Mouse (Mus musculus): Measurements from ENCODE around the gene Fig4.
A peak's percentile ranks its signal among the peaks of the same experiment; 100 is the strongest.

The Fig4 gene

GRCm38 (mm10) chr10:41302689-41303431 is at the start of gene Fig4:
Fig4 (minus strand) TSS chr10:41303260.
- DNase-seq (ENCODE audit: low read depth) = peak; percentile 86

- no peak for DNase-seq (ENCODE audit: low read depth)
Measured at GRCm38 (mm10) chr10:41341346-41341745, 38.3 kb upstream of the Fig4 start.

GRCm38 (mm10) chr10:41332533-41333043 is 29.5 kb upstream of the Fig4 start:
- DNase-seq (ENCODE audit: low read depth) = no peak

- no peak for DNase-seq (ENCODE audit: low read depth)
Measured at GRCm38 (mm10) chr10:41315866-41316265, 12.8 kb upstream of the Fig4 start.

GRCm38 (mm10) chr10:41308205-41308604 is 5.1 kb upstream of the Fig4 start:
- DNase-seq (ENCODE audit: low read depth) = no peak

- no peak for DNase-seq (ENCODE audit: low read depth)
Measured at GRCm38 (mm10) chr10:41304961-41305455, 1.9 kb upstream of the Fig4 start.

GRCm38 (mm10) chr10:41303639-41304444 is 782 bp upstream of the Fig4 start, which contains the start of gene Ak9:
Ak9 (plus strand) TSS chr10:41303980.
- peak; percentile 88 for DNase-seq (ENCODE audit: low read depth)

- DNase-seq (ENCODE audit: low read depth) = no peak
Measured at GRCm38 (mm10) chr10:41300161-41300560, 2.9 kb downstream of the Fig4 start.

GRCm38 (mm10) chr10:41295145-41295544 is 7.9 kb downstream of the Fig4 start:
- DNase-seq (ENCODE audit: low read depth) = no peak

- DNase-seq (ENCODE audit: low read depth) = no peak
Measured at GRCm38 (mm10) chr10:41294734-41295133, 8.3 kb downstream of the Fig4 start.

- DNase-seq (ENCODE audit: low read depth) = no peak
Measured at GRCm38 (mm10) chr10:41293019-41293418, 10.0 kb downstream of the Fig4 start.

- no peak for DNase-seq (ENCODE audit: low read depth)
Measured at GRCm38 (mm10) chr10:41291021-41291420, 12.0 kb downstream of the Fig4 start.

- peak; percentile 85 for DNase-seq (ENCODE audit: low read depth)
Measured at GRCm38 (mm10) chr10:41288771-41289415, 14.2 kb downstream of the Fig4 start.

GRCm38 (mm10) chr10:41288074-41288473 is 15.0 kb downstream of the Fig4 start:
- no peak for DNase-seq (ENCODE audit: low read depth)

GRCm38 (mm10) chr10:41287618-41288017 is 15.4 kb downstream of the Fig4 start:
- no peak for DNase-seq (ENCODE audit: low read depth)

- no peak for DNase-seq (ENCODE audit: low read depth)
Measured at GRCm38 (mm10) chr10:41282086-41282485, 21.0 kb downstream of the Fig4 start.

GRCm38 (mm10) chr10:41280796-41281195 is 22.3 kb downstream of the Fig4 start:
- DNase-seq (ENCODE audit: low read depth) = no peak

- DNase-seq (ENCODE audit: low read depth) = no peak
Measured at GRCm38 (mm10) chr10:41280177-41280576, 22.9 kb downstream of the Fig4 start.

GRCm38 (mm10) chr10:41278808-41279207 is 24.3 kb downstream of the Fig4 start:
- no peak for DNase-seq (ENCODE audit: low read depth)

- DNase-seq (ENCODE audit: low read depth) = no peak
Measured at GRCm38 (mm10) chr10:41274871-41275270, 28.2 kb downstream of the Fig4 start.

- DNase-seq (ENCODE audit: low read depth) = no peak
Measured at GRCm38 (mm10) chr10:41271860-41272259, 31.2 kb downstream of the Fig4 start.

- DNase-seq (ENCODE audit: low read depth) = no peak
Measured at GRCm38 (mm10) chr10:41261889-41262288, 41.2 kb downstream of the Fig4 start.

Measured in c-Kit-positive CD71-positive TER-119-negative erythroid progenitor cells, embryonic 14.5 days (primary cell).